Mouse (Mus musculus): Measurements from ENCODE around the gene Thrap3. TPM values are rescaled to one million over a fixed set of nuclear protein-coding genes. Genes with fewer than 3 reads are reported as not detected.
"Not testable (repeated sequence)": the region's sequence is repeated elsewhere in the genome, so short reads cannot be mapped to it uniquely, and the experiment has no call there.

The Thrap3 gene
- total RNA-seq, 1 experiment from 2014 or later, result 515 TPM

GRCm38 (mm10) chr4:126227077-126227761 is 24.7 kb upstream of the Thrap3 start:
- peak; percentile 75 to 90 for ATAC-seq (replicated peaks in 1 of 2; ENCODE audit: insufficient read depth in 1 of 2, low FRiP score in 2 of 2, low TSS enrichment in 1 of 2, low read depth in 1 of 2, poor library complexity in 2 of 2, severe bottlenecking in 2 of 2)

DNA sequence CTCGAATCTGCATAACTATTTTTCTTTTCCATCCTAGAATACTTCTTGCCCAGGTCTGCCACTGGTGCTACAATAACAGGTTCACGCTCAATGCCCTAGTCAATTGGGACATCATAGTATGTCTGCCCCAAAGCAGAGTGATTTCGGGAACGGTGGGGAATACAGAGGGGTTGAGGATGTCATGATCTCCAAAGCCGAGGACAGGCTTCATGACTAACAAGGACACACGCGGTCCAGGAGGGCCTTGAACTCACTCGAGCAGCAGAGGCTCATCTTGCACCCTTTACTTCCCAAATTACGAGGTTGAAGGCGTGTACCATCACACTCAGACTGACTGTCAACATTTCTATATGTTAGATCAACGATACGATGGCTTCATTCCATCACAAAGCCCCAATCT is 24.1 kb upstream of the Thrap3 start:
- no peak for ATAC-seq (replicated peaks in 1 of 2; ENCODE audit: insufficient read depth in 1 of 2, low FRiP score in 2 of 2, low TSS enrichment in 1 of 2, low read depth in 1 of 2, poor library complexity in 2 of 2, severe bottlenecking in 2 of 2)

DNA sequence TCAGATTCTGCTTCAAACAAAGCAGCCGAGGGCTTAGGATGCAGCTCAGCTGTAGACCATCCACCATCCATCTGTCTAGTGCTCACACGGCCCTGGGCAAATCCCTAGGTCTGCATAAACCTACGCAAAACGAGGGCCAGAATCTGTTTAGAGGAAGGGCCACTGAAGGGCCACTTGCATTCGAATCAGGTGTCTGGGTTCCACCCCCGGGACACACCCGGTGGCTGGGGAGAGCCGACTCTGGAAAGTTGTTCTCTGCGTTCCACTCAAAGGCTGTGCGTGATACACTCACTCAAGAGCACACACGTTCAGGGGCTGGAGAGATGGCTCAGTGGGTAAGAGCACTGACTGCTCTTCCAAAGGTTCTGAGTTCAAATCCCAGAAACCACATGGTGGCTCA is 20.1 kb upstream of the Thrap3 start:
- ATAC-seq (replicated peaks in 1 of 2; ENCODE audit: insufficient read depth in 1 of 2, low FRiP score in 2 of 2, low TSS enrichment in 1 of 2, low read depth in 1 of 2, poor library complexity in 2 of 2, severe bottlenecking in 2 of 2), result no peak

DNA sequence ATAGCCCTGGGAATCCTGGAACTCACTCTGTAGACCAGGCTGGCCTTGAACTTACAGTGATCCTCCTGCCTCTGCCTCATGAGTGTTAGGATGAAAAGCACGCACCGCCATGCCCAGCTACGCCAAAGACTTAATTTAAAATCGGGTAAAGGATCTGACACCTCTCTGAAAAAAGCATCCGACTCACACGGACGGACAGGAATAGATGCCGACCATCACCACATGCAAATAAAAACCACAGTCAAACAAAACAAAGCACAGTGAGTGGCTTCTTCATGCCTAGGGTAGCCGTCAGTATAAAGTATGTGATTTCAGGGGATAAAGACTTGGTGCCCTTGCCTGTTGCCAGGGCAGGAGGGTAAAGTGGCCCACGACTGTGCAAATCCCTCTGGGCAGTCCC is 17.5 kb upstream of the Thrap3 start:
- no peak for ATAC-seq (replicated peaks in 1 of 2; ENCODE audit: insufficient read depth in 1 of 2, low FRiP score in 2 of 2, low TSS enrichment in 1 of 2, low read depth in 1 of 2, poor library complexity in 2 of 2, severe bottlenecking in 2 of 2)

DNA sequence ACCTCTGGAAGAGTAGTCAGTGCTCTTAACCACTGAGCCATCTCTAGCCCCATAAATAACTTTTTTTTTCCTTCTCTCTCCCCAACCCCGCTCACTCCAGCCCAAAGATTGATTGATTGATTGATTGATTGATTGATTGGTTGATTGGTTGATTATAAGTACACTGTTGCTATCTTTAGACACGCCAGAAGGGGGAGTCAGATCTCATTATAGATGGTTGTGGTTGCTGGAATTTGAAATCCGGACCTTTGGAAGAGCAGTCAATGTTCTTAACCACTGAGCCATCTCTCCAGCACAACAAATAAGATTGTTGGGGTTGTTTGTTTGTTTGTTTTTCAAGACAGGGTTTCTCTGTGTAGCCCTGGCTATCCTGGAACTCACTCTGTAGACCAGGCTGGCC is 17.0 kb upstream of the Thrap3 start:
- not testable (repeated sequence) for ATAC-seq (replicated peaks in 1 of 2; ENCODE audit: insufficient read depth in 1 of 2, low FRiP score in 2 of 2, low TSS enrichment in 1 of 2, low read depth in 1 of 2, poor library complexity in 2 of 2, severe bottlenecking in 2 of 2)

DNA sequence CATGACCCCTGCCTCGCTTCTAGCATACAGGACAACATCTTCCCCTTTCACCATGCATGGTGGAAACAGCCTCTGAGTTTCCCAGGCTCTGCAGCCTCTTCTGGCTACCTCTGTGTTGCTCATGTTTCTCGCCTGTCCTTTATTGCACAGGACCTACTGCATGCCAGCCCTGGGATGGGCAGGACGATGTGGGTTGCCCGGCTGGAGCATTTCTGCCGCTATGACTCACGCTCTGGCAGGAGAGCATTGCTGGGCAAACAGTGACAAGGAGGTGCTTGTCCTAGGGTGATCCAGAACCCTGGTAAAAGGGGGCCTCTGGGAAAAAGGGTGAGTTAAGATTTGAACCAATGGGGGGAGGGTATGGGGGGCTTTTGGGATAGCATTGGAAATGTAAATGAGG is 15.2 kb upstream of the Thrap3 start:
- no peak for ATAC-seq (replicated peaks in 1 of 2; ENCODE audit: insufficient read depth in 1 of 2, low FRiP score in 2 of 2, low TSS enrichment in 1 of 2, low read depth in 1 of 2, poor library complexity in 2 of 2, severe bottlenecking in 2 of 2)

GRCm38 (mm10) chr4:126207081-126207480 is 4.5 kb upstream of the Thrap3 start:
- no peak for ATAC-seq (replicated peaks in 1 of 2; ENCODE audit: insufficient read depth in 1 of 2, low FRiP score in 2 of 2, low TSS enrichment in 1 of 2, low read depth in 1 of 2, poor library complexity in 2 of 2, severe bottlenecking in 2 of 2)

- no peak for ATAC-seq (replicated peaks in 1 of 2; ENCODE audit: insufficient read depth in 1 of 2, low FRiP score in 2 of 2, low TSS enrichment in 1 of 2, low read depth in 1 of 2, poor library complexity in 2 of 2, severe bottlenecking in 2 of 2)
These were observed 2.8 kb upstream of the Thrap3 start for GRCm38 (mm10) chr4:126205386-126205785.

DNA sequence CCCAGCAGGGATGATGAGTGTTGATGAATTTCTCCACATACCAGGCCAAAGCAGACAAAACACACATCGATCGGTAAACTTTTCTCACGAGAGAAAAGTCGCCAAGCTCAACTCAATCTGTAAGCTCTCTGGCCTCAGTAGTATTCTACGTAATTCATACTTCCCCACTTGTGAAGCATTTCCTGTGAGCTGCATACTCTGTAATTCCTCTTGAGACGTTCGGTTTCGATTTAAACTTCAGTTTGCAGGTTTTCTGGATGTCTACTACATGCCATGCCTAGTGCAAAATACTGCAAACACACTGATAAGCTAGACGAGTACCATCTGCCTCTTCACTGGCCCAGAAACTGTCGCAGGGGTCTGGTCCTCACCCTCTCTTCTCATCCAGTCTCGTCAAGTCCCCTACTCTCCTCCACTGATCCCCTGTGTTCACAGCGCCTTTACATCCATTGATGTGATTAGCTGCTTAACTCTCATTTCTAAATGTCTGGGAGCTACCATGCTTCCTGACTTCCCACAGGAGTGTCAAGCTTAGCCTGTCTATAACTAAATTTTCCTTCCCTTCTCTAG is 2.2 kb upstream of the Thrap3 start:
- ATAC-seq (replicated peaks in 1 of 2; ENCODE audit: insufficient read depth in 1 of 2, low FRiP score in 2 of 2, low TSS enrichment in 1 of 2, low read depth in 1 of 2, poor library complexity in 2 of 2, severe bottlenecking in 2 of 2), result no peak

- ATAC-seq (replicated peaks in 1 of 2; ENCODE audit: insufficient read depth in 1 of 2, low FRiP score in 2 of 2, low TSS enrichment in 1 of 2, low read depth in 1 of 2, poor library complexity in 2 of 2, severe bottlenecking in 2 of 2), result no peak
These were observed 1.5 kb upstream of the Thrap3 start for GRCm38 (mm10) chr4:126204016-126204415.

- no peak for ATAC-seq (replicated peaks in 1 of 2; ENCODE audit: insufficient read depth in 1 of 2, low FRiP score in 2 of 2, low TSS enrichment in 1 of 2, low read depth in 1 of 2, poor library complexity in 2 of 2, severe bottlenecking in 2 of 2)
These were observed 856 bp upstream of the Thrap3 start for GRCm38 (mm10) chr4:126203336-126203895.

- peak; percentile 1 to 38; a peak in 2 of 4 replicates for ATAC-seq (replicated peaks in 1 of 2; ENCODE audit: insufficient read depth in 1 of 2, low FRiP score in 2 of 2, low TSS enrichment in 1 of 2, low read depth in 1 of 2, poor library complexity in 2 of 2, severe bottlenecking in 2 of 2)
These were observed 852 bp downstream of the Thrap3 start for GRCm38 (mm10) chr4:126201514-126202302.

- no peak for ATAC-seq (replicated peaks in 1 of 2; ENCODE audit: insufficient read depth in 1 of 2, low FRiP score in 2 of 2, low TSS enrichment in 1 of 2, low read depth in 1 of 2, poor library complexity in 2 of 2, severe bottlenecking in 2 of 2)
These were observed 1.9 kb downstream of the Thrap3 start for GRCm38 (mm10) chr4:126200656-126201055.

DNA sequence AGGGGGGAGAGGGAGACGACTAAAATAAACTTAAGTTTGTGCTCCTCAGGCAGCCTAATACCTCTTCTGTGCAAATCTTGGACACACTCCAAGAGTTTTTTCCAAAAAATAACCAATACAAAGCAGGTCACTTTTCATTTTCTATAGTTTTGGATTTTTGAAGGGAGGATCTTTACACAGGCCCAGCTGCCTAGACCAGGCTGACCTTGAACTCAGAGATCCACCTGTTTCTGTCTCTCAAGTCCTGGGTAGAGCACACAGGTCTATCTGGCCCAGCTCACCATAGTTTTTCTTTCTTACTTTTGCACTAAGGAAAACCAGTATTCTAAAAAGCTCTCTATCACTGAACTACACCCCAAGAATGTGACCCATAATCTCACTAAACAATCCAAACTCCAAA is 2.5 kb downstream of the Thrap3 start:
- no peak for ATAC-seq (replicated peaks in 1 of 2; ENCODE audit: insufficient read depth in 1 of 2, low FRiP score in 2 of 2, low TSS enrichment in 1 of 2, low read depth in 1 of 2, poor library complexity in 2 of 2, severe bottlenecking in 2 of 2)

- ATAC-seq (replicated peaks in 1 of 2; ENCODE audit: insufficient read depth in 1 of 2, low FRiP score in 2 of 2, low TSS enrichment in 1 of 2, low read depth in 1 of 2, poor library complexity in 2 of 2, severe bottlenecking in 2 of 2), result no peak
These were observed 3.0 kb downstream of the Thrap3 start for GRCm38 (mm10) chr4:126199556-126199955.

DNA sequence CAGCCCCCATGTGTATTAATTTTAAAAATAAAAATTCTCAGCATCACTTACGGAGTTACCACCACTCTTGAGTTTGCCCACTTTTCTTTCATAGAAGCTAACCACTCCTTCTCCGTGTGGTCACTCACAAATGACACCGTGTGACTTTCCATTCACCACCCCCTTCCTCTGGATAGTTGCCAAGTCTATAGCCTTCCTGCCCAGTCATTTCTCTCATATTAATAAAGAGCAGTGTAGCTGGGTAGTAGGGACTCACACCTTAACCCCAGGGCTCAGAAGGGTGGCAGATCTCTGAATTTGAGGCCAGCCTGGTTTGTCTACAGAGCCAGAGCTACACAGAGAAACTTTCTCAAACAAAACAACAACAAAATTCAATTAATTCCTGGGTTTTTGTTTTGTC is 5.1 kb downstream of the Thrap3 start:
- ATAC-seq (replicated peaks in 1 of 2; ENCODE audit: insufficient read depth in 1 of 2, low FRiP score in 2 of 2, low TSS enrichment in 1 of 2, low read depth in 1 of 2, poor library complexity in 2 of 2, severe bottlenecking in 2 of 2), result peak in 1 of 2 experiments; percentile 6; a peak in 1 of 4 replicates

GRCm38 (mm10) chr4:126194916-126195315 is 7.6 kb downstream of the Thrap3 start:
- no peak for ATAC-seq (replicated peaks in 1 of 2; ENCODE audit: insufficient read depth in 1 of 2, low FRiP score in 2 of 2, low TSS enrichment in 1 of 2, low read depth in 1 of 2, poor library complexity in 2 of 2, severe bottlenecking in 2 of 2)

DNA sequence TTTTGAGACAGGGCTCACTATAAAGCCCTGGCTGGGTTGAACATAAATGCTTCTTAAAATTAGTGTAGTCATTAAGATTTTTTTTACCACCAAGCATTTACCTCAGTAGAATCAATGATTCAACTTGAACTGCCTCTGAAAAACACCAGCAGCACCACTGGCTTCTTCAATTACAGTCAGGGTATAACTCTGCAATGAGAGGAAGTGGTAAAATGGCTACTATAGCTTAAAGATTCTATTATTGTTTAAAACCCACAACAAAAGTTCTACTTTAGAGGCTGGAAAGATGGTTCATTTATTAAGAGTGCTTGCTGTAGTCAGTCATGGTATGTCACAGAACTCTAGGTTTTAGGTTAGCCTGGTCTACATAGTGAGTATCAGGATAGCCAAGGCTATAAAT is 8.3 kb downstream of the Thrap3 start:
- no peak for ATAC-seq (replicated peaks in 1 of 2; ENCODE audit: insufficient read depth in 1 of 2, low FRiP score in 2 of 2, low TSS enrichment in 1 of 2, low read depth in 1 of 2, poor library complexity in 2 of 2, severe bottlenecking in 2 of 2)

Measured in hematopoietic stem cell, adult 5-6 weeks (primary cell).